Mouse (Mus musculus) heart, embryonic 16.5 days (tissue): ENCODE measurements around the gene Alpk3. TPM values are rescaled to one million over a fixed set of nuclear protein-coding genes. Genes with fewer than 3 reads are reported as not detected.

Experiments
- ATAC-seq: fragments of 200-750 bp; cut with Nextera tagmentation; replicated peaks from 2 replicates; pipeline ENCODE4 v1.8.0; 2017; ENCODE audit warnings: moderate number of reproducible peaks; ENCODE audit not compliant: insufficient read depth, low FRiP score; ENCODE audit errors: extremely low read depth
- H3K27ac ChIP-seq: fragments of 300-500 bp; sonication (generic); 2 replicates; pipeline ENCODE4 v1.5.1; 2014; ENCODE audit warnings: mild to moderate bottlenecking, low read length, control low read depth, moderate library complexity
- H3K27me3 ChIP-seq: fragments of 300-500 bp; sonication (generic); 2 replicates; pipeline ENCODE4 v1.6.1; 2014; ENCODE audit warnings: low read length, mixed read lengths; ENCODE audit not compliant: control insufficient read depth, insufficient read depth
- H3K36me3 ChIP-seq: fragments of 300-500 bp; sonication (generic); 2 replicates; pipeline ENCODE4 v1.6.1; 2014; ENCODE audit not compliant: control insufficient read depth, insufficient read depth
- H3K4me1 ChIP-seq: fragments of 300-500 bp; sonication (generic); 2 replicates; pipeline ENCODE4 v1.6.1; 2014; ENCODE audit warnings: low read length, mixed read lengths; ENCODE audit not compliant: control insufficient read depth, insufficient read depth
- H3K4me2 ChIP-seq: fragments of 300-500 bp; sonication (generic); 2 replicates; pipeline ENCODE4 v1.6.1; 2014; ENCODE audit warnings: low read depth, mild to moderate bottlenecking, control low read depth, low read length
- H3K4me3 ChIP-seq: fragments of 300-500 bp; sonication (generic); 2 replicates; pipeline ENCODE4 v1.5.1; 2014; ENCODE audit warnings: mild to moderate bottlenecking, control low read depth, low read length
- H3K9ac ChIP-seq: fragments of 300-500 bp; sonication (generic); 2 replicates; pipeline ENCODE4 v1.6.1; 2014; ENCODE audit warnings: low read length, control low read depth
- H3K9me3 ChIP-seq: fragments of 300-500 bp; sonication (generic); replicated peaks from 2 replicates; pipeline ENCODE4 v1.6.1; 2016; ENCODE audit warnings: low read length; ENCODE audit not compliant: control insufficient read depth
- WGBS: fragments of 180-500 bp; shearing (Covaris S2); extraction: QIAGEN DNeasy Blood & Tissue Kit; methylation state at CpG from one replicate; pipeline ENCODE4 v1.1.7; 2014; 5-methylcytosine and 5-hydroxymethylcytosine counted together
- polyA plus RNA-seq: library from polyadenylated mRNA; unstranded; fragments of >200 nt; fragmentation: Nextera tagmentation; extraction: Ambion mirVana; gene quantifications from 2 replicates; pipeline ENCODE4 v1.2.1, GENCODE M21; 2015

Gene Alpk3
- polyA plus RNA-seq, 1 experiment from 2014 or later, result 18.2 TPM

- Histone ChIP-seq H3K27ac (no peak overlapping the region), H3K9ac (no peak overlapping the region), H3K36me3 (no peaks in the 10 kb centered on the region), H3K4me3 (no peak overlapping the region), H3K27me3 (no peaks in the 10 kb centered on the region), H3K4me2 (no peak overlapping the region), H3K9me3 (no peaks in the 10 kb centered on the region), H3K4me1 (peaks cover 31% of the 10 kb centered on the region)
- no peak for ATAC-seq
- 60% methylated on average over 7 of the region's 7 CpGs for WGBS
Measured at GRCm38 (mm10) chr7:81131864-81132263, 74.5 kb downstream of the Alpk3 start.

GRCm38 (mm10) chr7:81132851-81133279 lies 75.5 kb downstream of the Alpk3 start:
- no peaks in the 10 kb centered on the region for H3K36me3 ChIP-seq
- no peaks in the 10 kb centered on the region for H3K9me3 ChIP-seq
- H3K9ac ChIP-seq, result 0 out of 2 replicates have a peak overlapping the region, but pooled peaks have one; percentile 21
- peak; percentile 82 for ATAC-seq
- H3K27ac ChIP-seq, result peak overlapping the region; percentile 78
- WGBS, result 32% methylated on average over 2 of the region's 2 CpGs
- no peak overlapping the region for H3K4me3 ChIP-seq
- peaks cover 31% of the 10 kb centered on the region for H3K4me1 ChIP-seq
- H3K4me2 ChIP-seq, result no peak overlapping the region
- H3K27me3 ChIP-seq, result no peaks in the 10 kb centered on the region

GRCm38 (mm10) chr7:81133416-81133815 lies 76.0 kb downstream of the Alpk3 start:
- no peak for ATAC-seq
- 63% methylated on average over 6 of the region's 6 CpGs for WGBS
- Histone ChIP-seq H3K9ac (0 out of 2 replicates have a peak overlapping the region, but pooled peaks have one; percentile 21), H3K27me3 (no peaks in the 10 kb centered on the region), H3K4me3 (no peak overlapping the region), H3K4me2 (no peak overlapping the region), H3K4me1 (peaks cover 31% of the 10 kb centered on the region), H3K36me3 (no peaks in the 10 kb centered on the region), H3K27ac (peak overlapping the region; percentile 78), H3K9me3 (no peaks in the 10 kb centered on the region)

GRCm38 (mm10) chr7:81133941-81134340 lies 76.5 kb downstream of the Alpk3 start:
- H3K4me2 ChIP-seq, result no peak overlapping the region
- ATAC-seq, result no peak
- peak overlapping the region; percentile 78 for H3K27ac ChIP-seq
- H3K9me3 ChIP-seq, result no peaks in the 10 kb centered on the region
- H3K4me3 ChIP-seq, result no peak overlapping the region
- WGBS, result 74% methylated on average over 2 of the region's 2 CpGs
- H3K27me3 ChIP-seq, result no peaks in the 10 kb centered on the region
- H3K36me3 ChIP-seq, result no peaks in the 10 kb centered on the region
- H3K4me1 ChIP-seq, result peaks cover 31% of the 10 kb centered on the region
- no peak overlapping the region for H3K9ac ChIP-seq

GRCm38 (mm10) chr7:81134614-81135067 lies 77.2 kb downstream of the Alpk3 start:
- Histone ChIP-seq H3K9ac (peak overlapping the region; percentile 59), H3K36me3 (no peaks in the 10 kb centered on the region), H3K27ac (peak overlapping the region; percentile 78), H3K9me3 (no peaks in the 10 kb centered on the region), H3K4me1 (peaks cover 26% of the 10 kb centered on the region), H3K27me3 (no peaks in the 10 kb centered on the region), H3K4me3 (0 out of 2 replicates have a peak overlapping the region, but pooled peaks have one; percentile 28), H3K4me2 (peak overlapping the region; percentile 60)
- WGBS, result 7% methylated on average over 9 of the region's 9 CpGs
- ATAC-seq, result peak; percentile 75

- Histone ChIP-seq H3K9ac (no peak overlapping the region), H3K27me3 (no peaks in the 10 kb centered on the region)
- ATAC-seq, result no peak
Measured at GRCm38 (mm10) chr7:81137292-81137691, 79.9 kb downstream of the Alpk3 start.

GRCm38 (mm10) chr7:81139100-81139499 lies 81.7 kb downstream of the Alpk3 start:
- WGBS, result 63% methylated on average over 7 of the region's 7 CpGs
- H3K27ac ChIP-seq, result peak overlapping the region; percentile 64
- no peak overlapping the region for H3K4me2 ChIP-seq

More at GRCm38 (mm10) chr7:81137292-81137691, 79.9 kb downstream of the Alpk3 start:
- Histone ChIP-seq H3K27ac (no peak overlapping the region), H3K9me3 (no peaks in the 10 kb centered on the region), H3K36me3 (no peaks in the 10 kb centered on the region), H3K4me2 (no peak overlapping the region), H3K4me1 (peaks cover 25% of the 10 kb centered on the region), H3K4me3 (no peak overlapping the region)
- 88% methylated on average over 5 of the region's 5 CpGs for WGBS

GRCm38 (mm10) chr7:81139671-81140404 lies 82.4 kb downstream of the Alpk3 start:
- Histone ChIP-seq H3K4me2 (no peak overlapping the region), H3K4me1 (peaks cover 3% of the 10 kb centered on the region), H3K27me3 (no peaks in the 10 kb centered on the region), H3K27ac (peak overlapping the region; percentile 64), H3K4me3 (no peak overlapping the region), H3K9me3 (no peaks in the 10 kb centered on the region), H3K36me3 (no peaks in the 10 kb centered on the region), H3K9ac (no peak overlapping the region)
- 82% methylated on average over 5 of the region's 5 CpGs for WGBS
- ATAC-seq, result no peak

More at GRCm38 (mm10) chr7:81139100-81139499, 81.7 kb downstream of the Alpk3 start:
- H3K4me1 ChIP-seq, result peaks cover 9% of the 10 kb centered on the region
- no peak overlapping the region for H3K4me3 ChIP-seq
- no peaks in the 10 kb centered on the region for H3K9me3 ChIP-seq
- 0 out of 2 replicates have a peak, but pooled peaks have one; percentile 23 for ATAC-seq
- no peaks in the 10 kb centered on the region for H3K27me3 ChIP-seq
- H3K36me3 ChIP-seq, result no peaks in the 10 kb centered on the region
- H3K9ac ChIP-seq, result no peak overlapping the region

GRCm38 (mm10) chr7:81141541-81141940 lies 84.1 kb downstream of the Alpk3 start:
- WGBS, result 86% methylated on average over 1 of the region's 1 CpGs
- no peak overlapping the region for H3K27ac ChIP-seq

More at GRCm38 (mm10) chr7:81141541-81141940, 84.1 kb downstream of the Alpk3 start:
- Histone ChIP-seq H3K4me2 (no peak overlapping the region), H3K4me3 (no peak overlapping the region), H3K9me3 (no peaks in the 10 kb centered on the region), H3K36me3 (no peaks in the 10 kb centered on the region), H3K4me1 (no peaks in the 10 kb centered on the region), H3K9ac (no peak overlapping the region), H3K27me3 (no peaks in the 10 kb centered on the region)
- no peak for ATAC-seq
